Mouse (Mus musculus) hindbrain, postnatal 0 days (tissue): ENCODE results near the gene Tacc2. TPM values are rescaled to one million over a fixed set of nuclear protein-coding genes. Genes with fewer than 3 reads are reported as not detected.
A peak's percentile ranks its signal among the peaks of the same experiment; 100 is the strongest.
"Not testable (repeated sequence)": the region's sequence is repeated elsewhere in the genome, so short reads cannot be mapped to it uniquely, and the experiment has no call there.

ENCODE experiments used
- ATAC-seq: fragments of 200-750 bp; cut with Nextera tagmentation; 2 replicates; pipeline ENCODE4 v1.8.0; 2017; ENCODE audit warnings: mild to moderate bottlenecking, moderate TSS enrichment, moderate library complexity
- DNase-seq: peaks from one replicate; pipeline ENCODE4 v3.0.0-alpha.2; 2015; ENCODE audit warnings: low spot score
- H3K27ac ChIP-seq: fragments of 300-500 bp; sonication (generic); 2 replicates; pipeline ENCODE4 v1.5.1; 2014; ENCODE audit warnings: mild to moderate bottlenecking
- H3K27me3 ChIP-seq: fragments of 300-500 bp; sonication (generic); 2 replicates; pipeline ENCODE4 v1.6.1; 2014; ENCODE audit warnings: low read length, mixed read lengths; ENCODE audit not compliant: insufficient read depth
- H3K36me3 ChIP-seq: fragments of 300-500 bp; sonication (generic); 2 replicates; pipeline ENCODE4 v1.6.1; 2014; ENCODE audit warnings: low read length, mixed read lengths; ENCODE audit not compliant: insufficient read depth
- H3K4me1 ChIP-seq: fragments of 300-500 bp; sonication (generic); 2 replicates; pipeline ENCODE4 v1.6.1; 2014; ENCODE audit warnings: antibody characterized with exemption, low read length, mixed read lengths; ENCODE audit not compliant: insufficient read depth
- H3K4me2 ChIP-seq: fragments of 300-500 bp; sonication (generic); 2 replicates; pipeline ENCODE4 v1.6.1; 2014; ENCODE audit warnings: low read depth, mild to moderate bottlenecking, low read length, moderate library complexity, mixed read lengths
- H3K4me3 ChIP-seq: fragments of 300-500 bp; sonication (generic); 2 replicates; pipeline ENCODE4 v1.5.1; 2014; ENCODE audit warnings: low read length
- H3K9ac ChIP-seq: fragments of 300-500 bp; sonication (generic); replicated peaks from 2 replicates; pipeline ENCODE4 v1.6.1; 2014; ENCODE audit warnings: mild to moderate bottlenecking, low read length, moderate library complexity, mixed read lengths
- H3K9me3 ChIP-seq: fragments of 300-500 bp; sonication (generic); 2 replicates; pipeline ENCODE4 v1.6.1; 2016; ENCODE audit warnings: low read length, mixed read lengths
- CTCF ChIP-seq: IDR thresholded peaks from 2 replicates; pipeline ENCODE4 v1.5.1; 2016; ENCODE audit warnings: antibody characterized with exemption, control low read depth, low read depth
- WGBS: fragments of 180-500 bp; shearing (Covaris S2); extraction: QIAGEN DNeasy Blood & Tissue Kit; methylation state at CpG from one replicate; pipeline ENCODE4 v1.1.7; 2014; 5-methylcytosine and 5-hydroxymethylcytosine counted together
- polyA plus RNA-seq: library from polyadenylated mRNA; unstranded; fragments of >200 nt; fragmentation: Nextera tagmentation; extraction: Ambion mirVana; gene quantifications from 2 replicates; pipeline ENCODE4 v1.2.1, GENCODE M21; 2015
- total RNA-seq: library from RNA; depleted of rRNA; stranded (reverse); fragments of >200 nt; gene quantifications from 2 replicates; pipeline ENCODE4 v1.2.3, GENCODE M21; 2014

Tacc2 gene
- total and polyA plus RNA-seq, 2 experiments from 2014 or later = 38.4 to 51.8 TPM

DNA sequence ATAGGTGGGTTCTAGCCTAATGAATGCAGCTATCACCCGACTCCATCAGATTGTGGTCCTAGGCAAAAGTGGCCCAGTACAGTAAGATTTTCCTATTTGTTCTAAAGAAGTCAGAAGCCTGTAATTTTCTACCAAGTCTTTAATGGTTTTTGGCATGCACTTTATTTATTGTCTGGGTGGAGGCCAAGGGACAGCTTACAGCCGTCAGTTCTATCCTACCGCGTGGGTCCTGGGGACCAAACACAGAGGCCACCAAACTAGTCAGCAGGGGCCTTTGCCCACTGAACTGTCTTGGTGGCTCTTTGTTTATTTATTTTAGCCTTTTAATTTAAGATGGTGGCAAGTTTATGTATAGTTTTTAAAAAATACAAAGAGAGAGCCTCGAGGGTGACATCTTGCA lies 1.4 kb downstream of the Tacc2 start:
- no peak for TF ChIP-seq CTCF
- Histone ChIP-seq H3K9ac (no peak overlapping the region), H3K4me3 (no peak overlapping the region), H3K9me3 (no peaks in the 10 kb centered on the region), H3K27me3 (no peaks in the 10 kb centered on the region), H3K27ac (no peak overlapping the region), H3K36me3 (no peaks in the 10 kb centered on the region), H3K4me1 (no peaks in the 10 kb centered on the region), H3K4me2 (no peak overlapping the region)
- WGBS = 69% methylated on average over 5 of the region's 5 CpGs
- DNase-seq (no peak), ATAC-seq (no peak)

DNA sequence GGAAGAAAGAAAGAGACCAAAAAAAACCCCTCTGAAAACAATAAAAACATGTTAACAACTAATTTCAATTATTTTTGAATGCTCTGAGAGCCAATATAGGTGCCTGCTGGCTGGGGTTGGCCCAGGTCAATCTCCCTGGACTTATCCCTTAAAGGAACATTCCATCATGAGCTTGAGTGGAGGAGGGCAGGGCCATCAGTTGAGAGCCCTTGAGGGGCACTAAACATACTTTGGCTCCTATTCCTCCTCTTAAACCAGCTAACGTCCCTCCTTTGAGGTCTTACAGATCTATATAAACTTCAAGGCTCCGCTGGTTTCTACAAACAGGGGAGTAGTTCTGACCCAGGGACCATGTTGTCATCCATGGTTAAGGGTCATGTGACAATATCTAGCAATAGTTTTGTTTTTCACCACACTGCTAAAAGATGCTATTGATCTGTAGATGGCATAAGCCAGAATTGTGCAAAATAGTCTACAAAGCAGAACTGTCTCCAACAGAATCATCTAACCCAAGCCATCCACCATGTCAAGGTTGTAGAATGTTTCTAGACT lies 9.4 kb downstream of the Tacc2 start:
- WGBS = 95% methylated on average over 2 of the region's 2 CpGs
- Histone ChIP-seq H3K27ac (no peak overlapping the region), H3K9me3 (no peaks in the 10 kb centered on the region), H3K9ac (no peak overlapping the region), H3K36me3 (no peaks in the 10 kb centered on the region), H3K27me3 (no peaks in the 10 kb centered on the region), H3K4me3 (no peak overlapping the region), H3K4me2 (no peak overlapping the region), H3K4me1 (no peaks in the 10 kb centered on the region)
- DNase-seq = no peak
- TF ChIP-seq CTCF = no peak
- no peak for ATAC-seq

GRCm38 (mm10) chr7:130590081-130590828 lies 13.0 kb downstream of the Tacc2 start:
- ATAC-seq (no peak), DNase-seq (no peak)
- Histone ChIP-seq H3K27me3 (no peaks in the 10 kb centered on the region), H3K4me1 (no peaks in the 10 kb centered on the region), H3K9ac (no peak overlapping the region), H3K27ac (no peak overlapping the region), H3K9me3 (no peaks in the 10 kb centered on the region), H3K36me3 (no peaks in the 10 kb centered on the region), H3K4me3 (no peak overlapping the region), H3K4me2 (no peak overlapping the region)
- 58% methylated on average over 13 of the region's 13 CpGs for WGBS
- no peak for TF ChIP-seq CTCF

GRCm38 (mm10) chr7:130590845-130591437 lies 13.7 kb downstream of the Tacc2 start:
- TF ChIP-seq CTCF = no peak
- no peak overlapping the region for H3K9ac ChIP-seq
- H3K4me2 ChIP-seq = no peak overlapping the region
- 84% methylated on average over 8 of the region's 8 CpGs for WGBS
- no peak overlapping the region for H3K27ac ChIP-seq
- ATAC-seq (no peak), DNase-seq (no peak)
- no peaks in the 10 kb centered on the region for H3K27me3 ChIP-seq
- no peaks in the 10 kb centered on the region for H3K4me1 ChIP-seq
- H3K9me3 ChIP-seq = no peaks in the 10 kb centered on the region
- H3K4me3 ChIP-seq = no peak overlapping the region
- H3K36me3 ChIP-seq = no peaks in the 10 kb centered on the region

GRCm38 (mm10) chr7:130592975-130593374 lies 15.7 kb downstream of the Tacc2 start:
- H3K4me2 ChIP-seq, H3K9ac ChIP-seq, H3K36me3 ChIP-seq, H3K9me3 ChIP-seq, H3K27ac ChIP-seq, DNase-seq, H3K27me3 ChIP-seq, H3K4me1 ChIP-seq, H3K4me3 ChIP-seq: not testable (repeated sequence)
- ATAC-seq = peak; percentile 25
- no CpG with 5 or more reads among the region's 11 CpGs for WGBS

GRCm38 (mm10) chr7:130593375-130594239 lies 16.4 kb downstream of the Tacc2 start:
- not testable (repeated sequence) for H3K27ac ChIP-seq, H3K4me3 ChIP-seq, H3K9ac ChIP-seq, H3K4me1 ChIP-seq, H3K9me3 ChIP-seq, H3K4me2 ChIP-seq, H3K27me3 ChIP-seq, H3K36me3 ChIP-seq
- WGBS = 28% methylated on average over 7 of the region's 11 CpGs
- DNase-seq (peak; percentile 65), ATAC-seq (peak; percentile 59)

GRCm38 (mm10) chr7:130596079-130596855 lies 19.0 kb downstream of the Tacc2 start:
- peak; percentile 48 for DNase-seq
- not testable (repeated sequence) for H3K27me3 ChIP-seq, H3K4me3 ChIP-seq, ATAC-seq, H3K27ac ChIP-seq, H3K4me1 ChIP-seq, H3K9me3 ChIP-seq, H3K36me3 ChIP-seq, H3K4me2 ChIP-seq, H3K9ac ChIP-seq
- WGBS = 54% methylated on average over 9 of the region's 19 CpGs
